Mouse (Mus musculus): ENCODE data around the gene Capn3.

Gene Capn3

DNA sequence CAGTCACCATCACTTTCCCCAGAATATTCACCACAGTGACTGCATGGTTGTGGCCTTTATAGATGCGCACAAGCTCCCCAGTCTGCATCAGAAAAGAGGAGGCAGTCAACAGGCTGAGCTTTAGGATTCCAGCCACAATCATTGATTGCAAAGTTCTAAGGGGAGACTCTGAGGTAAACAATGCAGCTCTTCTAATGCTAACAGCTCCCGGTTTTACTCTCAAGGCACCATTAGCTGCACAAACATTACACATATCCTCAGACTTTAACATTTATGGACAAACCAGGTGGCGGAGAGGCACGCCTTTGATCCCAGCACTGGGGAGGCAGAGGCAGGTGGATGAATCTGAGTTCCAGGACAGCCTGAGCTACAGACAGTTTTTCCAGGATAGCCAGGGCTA lies 58.4 kb downstream of the Capn3 start:
- H3K9me3 ChIP-seq (ENCODE audit: low read length) = no peaks in the 10 kb centered on the region
- TF ChIP-seq POU5F1 (IDR thresholded peaks at IDR 0.05; ENCODE audit: borderline replicate concordance, low read length) (no peak), CTCF (conservative IDR thresholded peaks at IDR 0.05; ENCODE audit: low read length) (no peak), NANOG (IDR thresholded peaks at IDR 0.05; ENCODE audit: borderline replicate concordance, low read length) (no peak; the same call in 1 of the 2 replicates)
- peak overlapping the region; percentile 24 for H3K4me3 ChIP-seq (replicated peaks; ENCODE audit: low read length)
- no peaks in the 10 kb centered on the region for H3K27me3 ChIP-seq (ENCODE audit: insufficient read depth, low read length)
- peaks cover 50% of the 10 kb centered on the region for H3K4me1 ChIP-seq (replicated peaks; ENCODE audit: low read depth, low read length)
- H3K36me3 ChIP-seq (ENCODE audit: insufficient read depth, low read length) = peaks cover 98% of the 10 kb centered on the region

DNA sequence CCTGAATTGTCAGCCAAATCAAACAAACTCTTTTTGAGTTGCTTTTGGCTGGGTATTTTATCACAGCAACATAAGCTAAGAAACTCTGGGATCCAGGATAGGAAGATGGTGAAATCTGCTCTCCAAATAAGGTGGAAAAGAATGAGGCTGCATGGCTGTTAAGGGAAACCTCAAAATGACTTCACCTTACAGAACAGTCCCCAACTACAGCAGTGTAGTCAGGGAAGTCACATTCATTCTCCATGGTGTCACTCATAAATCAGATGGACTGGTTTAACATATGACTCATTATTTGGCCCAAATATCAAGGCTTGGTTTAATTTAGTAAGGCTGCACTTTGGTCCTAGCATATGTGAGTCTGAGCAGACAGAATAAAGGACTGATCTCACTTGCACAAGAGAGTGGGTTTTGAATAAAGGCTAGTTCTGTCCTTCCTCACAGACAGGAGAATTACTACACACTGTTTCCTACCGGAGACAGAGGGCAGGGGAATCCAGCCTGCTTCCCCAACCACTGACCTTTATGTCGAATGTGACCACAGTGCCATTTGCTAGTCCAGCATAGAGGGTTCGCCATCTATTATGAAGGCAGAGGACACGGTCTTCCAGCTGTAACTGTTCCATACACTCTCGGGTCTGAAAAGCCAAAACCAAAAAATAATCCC lies 62.9 kb downstream of the Capn3 start:
- TF ChIP-seq NANOG (IDR thresholded peaks at IDR 0.05; ENCODE audit: borderline replicate concordance, low read length) (no peak), CTCF (conservative IDR thresholded peaks at IDR 0.05; ENCODE audit: low read length) (no peak), POU5F1 (IDR thresholded peaks at IDR 0.05; ENCODE audit: borderline replicate concordance, low read length) (no peak)
- Histone ChIP-seq H3K36me3 (ENCODE audit: insufficient read depth, low read length) (peaks cover 98% of the 10 kb centered on the region), H3K4me3 (replicated peaks; ENCODE audit: low read length) (no peak overlapping the region), H3K9me3 (ENCODE audit: low read length) (no peaks in the 10 kb centered on the region), H3K27me3 (ENCODE audit: insufficient read depth, low read length) (no peaks in the 10 kb centered on the region), H3K4me1 (replicated peaks; ENCODE audit: low read depth, low read length) (peaks cover 27% of the 10 kb centered on the region)

DNA sequence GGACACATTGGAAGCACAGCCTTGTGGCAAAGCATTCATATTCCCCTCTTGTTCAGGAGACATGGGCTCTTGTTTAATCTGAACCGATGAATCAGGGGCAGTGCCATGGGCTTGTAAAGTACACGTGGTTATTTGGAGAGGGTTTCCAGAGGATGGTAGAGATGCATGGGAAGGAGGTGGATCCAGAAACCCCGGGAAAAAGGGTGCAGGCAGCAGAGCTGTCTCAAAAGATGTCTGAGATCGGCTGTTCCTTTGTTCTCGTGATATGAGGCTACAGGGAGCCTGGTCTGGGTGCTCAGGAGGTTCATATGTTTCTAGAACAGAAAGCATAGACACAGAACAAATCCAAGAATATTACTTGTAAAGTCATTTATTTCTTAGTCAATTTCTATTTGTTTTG lies 71.0 kb downstream of the Capn3 start:
- H3K4me3 ChIP-seq (replicated peaks; ENCODE audit: low read length) = no peak overlapping the region
- H3K36me3 ChIP-seq (ENCODE audit: insufficient read depth, low read length) = peaks cover 99% of the 10 kb centered on the region
- no peaks in the 10 kb centered on the region for H3K27me3 ChIP-seq (ENCODE audit: insufficient read depth, low read length)
- H3K9me3 ChIP-seq (ENCODE audit: low read length) = no peaks in the 10 kb centered on the region
- TF ChIP-seq POU5F1 (IDR thresholded peaks at IDR 0.05; ENCODE audit: borderline replicate concordance, low read length) = no peak
- TF ChIP-seq CTCF (conservative IDR thresholded peaks at IDR 0.05; ENCODE audit: low read length) = no peak
- TF ChIP-seq NANOG (IDR thresholded peaks at IDR 0.05; ENCODE audit: borderline replicate concordance, low read length) = no peak
- H3K4me1 ChIP-seq (replicated peaks; ENCODE audit: low read depth, low read length) = no peaks in the 10 kb centered on the region

DNA sequence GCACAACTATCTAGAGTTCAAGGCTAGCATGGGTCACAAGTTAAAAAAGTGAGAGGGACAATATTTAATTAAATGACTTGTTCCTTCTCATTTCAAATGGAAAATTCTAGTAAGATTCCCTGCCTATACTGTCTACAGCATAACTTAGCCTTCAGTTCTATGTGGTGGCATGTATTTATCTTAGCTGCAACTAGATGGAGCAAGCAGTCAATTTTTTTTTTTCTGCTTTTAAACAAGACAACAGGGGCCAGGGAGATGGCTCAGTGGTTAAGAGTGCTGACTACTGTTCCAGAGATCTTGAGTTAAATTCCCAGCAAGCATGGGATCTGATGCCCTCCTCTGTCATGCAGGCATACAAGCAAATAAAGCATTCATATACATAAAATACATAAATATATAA lies 73.7 kb downstream of the Capn3 start:
- peaks cover 100% of the 10 kb centered on the region for H3K36me3 ChIP-seq (ENCODE audit: insufficient read depth, low read length)
- TF ChIP-seq POU5F1 (IDR thresholded peaks at IDR 0.05; ENCODE audit: borderline replicate concordance, low read length) (no peak), NANOG (IDR thresholded peaks at IDR 0.05; ENCODE audit: borderline replicate concordance, low read length) (no peak), CTCF (conservative IDR thresholded peaks at IDR 0.05; ENCODE audit: low read length) (no peak)
- H3K27me3 ChIP-seq (ENCODE audit: insufficient read depth, low read length) = no peaks in the 10 kb centered on the region
- H3K4me1 ChIP-seq (replicated peaks; ENCODE audit: low read depth, low read length) = no peaks in the 10 kb centered on the region
- H3K9me3 ChIP-seq (ENCODE audit: low read length) = no peaks in the 10 kb centered on the region
- H3K4me3 ChIP-seq (replicated peaks; ENCODE audit: low read length) = no peak overlapping the region

DNA sequence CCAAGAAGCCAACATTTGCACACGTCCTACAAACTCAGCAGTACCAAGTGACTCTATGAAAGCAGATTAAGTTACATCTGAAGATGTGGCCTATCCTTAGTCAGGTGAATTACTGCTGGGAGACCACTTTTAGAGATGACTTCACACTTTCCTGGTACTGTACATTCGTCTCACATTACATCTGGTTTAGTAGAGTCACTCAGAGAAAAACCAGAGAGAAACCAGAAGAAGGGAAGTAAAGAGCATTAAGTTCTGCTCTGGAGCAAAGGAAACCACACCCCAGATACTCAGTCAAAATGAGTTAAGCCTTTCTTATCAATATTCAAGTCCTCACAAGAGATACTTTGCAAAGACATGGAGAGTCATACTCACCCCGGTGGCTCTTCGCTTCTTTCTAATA lies 75.4 kb downstream of the Capn3 start:
- Histone ChIP-seq H3K27me3 (ENCODE audit: insufficient read depth, low read length) (no peaks in the 10 kb centered on the region), H3K4me3 (replicated peaks; ENCODE audit: low read length) (no peak overlapping the region), H3K4me1 (replicated peaks; ENCODE audit: low read depth, low read length) (peaks cover 4% of the 10 kb centered on the region; the same call in 1 of the 2 replicates), H3K9me3 (ENCODE audit: low read length) (no peaks in the 10 kb centered on the region), H3K36me3 (ENCODE audit: insufficient read depth, low read length) (peaks cover 99% of the 10 kb centered on the region)
- TF ChIP-seq CTCF (conservative IDR thresholded peaks at IDR 0.05; ENCODE audit: low read length) = no peak
- TF ChIP-seq NANOG (IDR thresholded peaks at IDR 0.05; ENCODE audit: borderline replicate concordance, low read length) = no peak
- TF ChIP-seq POU5F1 (IDR thresholded peaks at IDR 0.05; ENCODE audit: borderline replicate concordance, low read length) = no peak

DNA sequence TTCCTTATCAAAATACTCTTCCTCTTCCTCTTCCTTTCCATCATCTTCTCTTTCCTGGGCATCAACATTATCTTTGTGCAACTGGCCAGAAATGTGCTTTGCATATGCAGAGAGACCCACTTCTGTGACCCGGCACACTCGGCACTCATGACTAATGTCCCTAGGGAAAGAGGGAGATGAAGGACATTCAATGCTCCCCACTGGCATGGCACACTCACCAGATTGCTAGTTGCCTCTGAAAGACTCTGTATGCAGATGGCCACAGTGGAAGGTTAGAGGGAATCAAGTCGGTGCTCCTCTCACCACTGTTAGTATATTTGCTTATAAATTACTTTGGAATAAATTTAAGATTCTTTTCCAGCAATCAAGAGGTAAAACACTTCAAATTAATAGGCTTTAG lies 83.5 kb downstream of the Capn3 start:
- no peak overlapping the region for H3K4me3 ChIP-seq (replicated peaks; ENCODE audit: low read length)

DNA sequence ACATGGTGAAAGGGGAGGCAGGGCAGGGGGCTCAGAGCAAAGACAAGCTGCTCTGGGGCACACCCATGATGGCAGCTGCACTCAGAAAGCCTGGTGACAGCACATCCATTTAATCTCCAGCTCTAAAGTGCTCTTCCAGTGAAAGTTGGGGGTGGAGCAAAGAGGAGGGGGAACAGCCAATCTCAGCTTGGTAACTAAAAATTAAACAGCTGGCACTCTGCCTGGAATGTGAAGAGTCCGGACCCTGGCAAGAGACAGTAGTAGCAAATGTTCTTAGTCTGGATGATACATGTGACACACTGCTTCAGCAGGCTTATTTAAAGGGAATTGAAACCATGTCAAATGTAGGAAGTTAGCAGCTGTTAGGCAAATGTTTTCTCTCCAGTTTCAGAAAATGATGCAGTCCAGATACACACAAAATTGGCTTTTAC lies 84.0 kb downstream of the Capn3 start:
- no peaks in the 10 kb centered on the region for H3K9me3 ChIP-seq (ENCODE audit: low read length)
- H3K4me3 ChIP-seq (replicated peaks; ENCODE audit: low read length) = no peak overlapping the region
- peaks cover 20% of the 10 kb centered on the region for H3K4me1 ChIP-seq (replicated peaks; ENCODE audit: low read depth, low read length)
- no peaks in the 10 kb centered on the region for H3K27me3 ChIP-seq (ENCODE audit: insufficient read depth, low read length)
- H3K36me3 ChIP-seq (ENCODE audit: insufficient read depth, low read length) = peaks cover 64% of the 10 kb centered on the region
- TF ChIP-seq NANOG (IDR thresholded peaks at IDR 0.05; ENCODE audit: borderline replicate concordance, low read length) (no peak), POU5F1 (IDR thresholded peaks at IDR 0.05; ENCODE audit: borderline replicate concordance, low read length) (no peak), CTCF (conservative IDR thresholded peaks at IDR 0.05; ENCODE audit: low read length) (no peak)

More for the DNA sequence above, 83.5 kb downstream of the Capn3 start:
- TF ChIP-seq CTCF (conservative IDR thresholded peaks at IDR 0.05; ENCODE audit: low read length) = no peak
- TF ChIP-seq NANOG (IDR thresholded peaks at IDR 0.05; ENCODE audit: borderline replicate concordance, low read length) = no peak
- no peak for TF ChIP-seq POU5F1 (IDR thresholded peaks at IDR 0.05; ENCODE audit: borderline replicate concordance, low read length)
- H3K4me1 ChIP-seq (replicated peaks; ENCODE audit: low read depth, low read length) = peaks cover 20% of the 10 kb centered on the region
- peaks cover 64% of the 10 kb centered on the region for H3K36me3 ChIP-seq (ENCODE audit: insufficient read depth, low read length)
- no peaks in the 10 kb centered on the region for H3K9me3 ChIP-seq (ENCODE audit: low read length)
- no peaks in the 10 kb centered on the region for H3K27me3 ChIP-seq (ENCODE audit: insufficient read depth, low read length)

DNA sequence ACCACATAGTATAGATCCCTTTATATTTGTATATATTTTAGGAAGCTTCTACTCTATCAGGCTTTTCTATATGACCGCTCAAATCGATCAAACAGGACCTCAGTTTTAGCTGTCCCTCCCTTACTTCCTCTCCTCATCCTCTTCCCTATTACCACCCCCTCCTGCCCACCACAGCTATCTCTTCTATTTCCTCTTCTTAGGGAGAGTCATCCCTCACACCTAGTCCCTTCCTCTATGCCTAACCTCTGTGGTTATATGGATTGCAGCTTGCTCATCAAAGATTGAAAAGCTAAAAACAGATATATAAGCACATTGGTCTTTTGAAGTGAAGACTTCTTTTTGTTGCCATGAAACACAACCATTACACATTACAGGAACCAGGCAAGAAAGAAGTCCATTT lies 88.9 kb downstream of the Capn3 start:
- Histone ChIP-seq H3K9me3 (ENCODE audit: low read length) (no peaks in the 10 kb centered on the region), H3K27me3 (ENCODE audit: insufficient read depth, low read length) (no peaks in the 10 kb centered on the region), H3K4me1 (replicated peaks; ENCODE audit: low read depth, low read length) (peaks cover 21% of the 10 kb centered on the region), H3K4me3 (replicated peaks; ENCODE audit: low read length) (no peak overlapping the region), H3K36me3 (ENCODE audit: insufficient read depth, low read length) (peaks cover 63% of the 10 kb centered on the region)
- TF ChIP-seq CTCF (conservative IDR thresholded peaks at IDR 0.05; ENCODE audit: low read length) (no peak), NANOG (IDR thresholded peaks at IDR 0.05; ENCODE audit: borderline replicate concordance, low read length) (no peak), POU5F1 (IDR thresholded peaks at IDR 0.05; ENCODE audit: borderline replicate concordance, low read length) (no peak)

All from E14TG2a.4 (cell line).